ENCODE assay signal across 25 mouse cellular contexts in the genomic region with DNA sequence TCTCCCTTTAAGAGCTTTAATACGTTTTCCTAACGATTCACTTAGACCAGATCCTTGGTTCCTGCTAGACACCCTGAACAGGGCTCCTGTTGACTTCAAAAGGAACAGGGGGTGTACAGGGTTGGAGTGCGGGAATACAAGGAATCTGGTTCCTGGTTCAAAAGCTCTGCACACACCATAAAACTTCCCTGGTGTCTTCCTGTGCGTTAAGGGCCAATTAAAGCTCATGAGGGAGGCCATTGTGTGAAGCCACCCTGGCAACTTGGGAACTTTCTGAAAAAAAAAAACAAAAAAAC. TPM values are rescaled to one million over a fixed set of nuclear protein-coding genes. Genes with fewer than 3 reads are reported as not detected.
DNase-seq lines count a peak whose midpoint lies in the region; ATAC-seq and TF ChIP-seq lines count a peak whose summit lies in the region.
"Had no signal": no experiment of that assay in that cellular context is flagged by ENCODE, and none has a peak within 500 bp of the region (broad histone marks: within the 10 kb centered on the region; RNA-seq: fewer than 3 reads in every experiment).

No protein-coding gene starts in this region.

- no peak overlapping the region for H3K9ac ChIP-seq in forebrain, embryonic 15.5 days (replicated peaks)
- no peak overlapping the region for H3K9ac ChIP-seq in limb, embryonic 11.5 days (ENCODE audit: low read length)
- no peak overlapping the region for H3K9ac ChIP-seq in heart, embryonic 11.5 days (ENCODE audit: low read depth, low read length)
- no peak overlapping the region for H3K9ac ChIP-seq in lung, postnatal 0 days (replicated peaks; ENCODE audit: low read depth)
- H3K9ac ChIP-seq: intestine, embryonic 15.5 days; lung, embryonic 15.5 days; midbrain, embryonic 12.5 days had no signal

- no peak for TF ChIP-seq CTCF in lung, postnatal 0 days (IDR thresholded peaks at IDR 0.05)

- intact Hi-C loops in gastrocnemius, postnatal 36 days (cut with DNase I) = no loop called here

- no peaks in the 10 kb centered on the region for H3K27me3 ChIP-seq in forebrain, embryonic 10.5 days (ENCODE audit: poor library complexity, severe bottlenecking)
- H3K27me3 ChIP-seq in forebrain, embryonic 15.5 days = no peaks in the 10 kb centered on the region
- H3K27me3 ChIP-seq in limb, embryonic 11.5 days (ENCODE audit: control insufficient read depth, insufficient read depth, low read length) = no peaks in the 10 kb centered on the region
- no peaks in the 10 kb centered on the region for H3K27me3 ChIP-seq in heart, embryonic 11.5 days (ENCODE audit: control insufficient read depth, insufficient read depth, low read length)
- H3K27me3 ChIP-seq in lung, postnatal 0 days (replicated peaks; ENCODE audit: insufficient read depth, low read length) = no peaks in the 10 kb centered on the region
- H3K27me3 ChIP-seq: CH12.LX; intestine, embryonic 15.5 days; lung, embryonic 15.5 days; midbrain, embryonic 12.5 days had no signal

- no peaks in the 10 kb centered on the region for H3K9me3 ChIP-seq in forebrain, embryonic 10.5 days
- no peaks in the 10 kb centered on the region for H3K9me3 ChIP-seq in forebrain, embryonic 15.5 days
- H3K9me3 ChIP-seq in limb, embryonic 11.5 days (ENCODE audit: control insufficient read depth, low read length) = no peaks in the 10 kb centered on the region
- H3K9me3 ChIP-seq in heart, embryonic 11.5 days (replicated peaks; ENCODE audit: control insufficient read depth, low read length) = no peaks in the 10 kb centered on the region
- H3K9me3 ChIP-seq in lung, postnatal 0 days (ENCODE audit: low read length) = no peaks in the 10 kb centered on the region
- H3K9me3 ChIP-seq: intestine, embryonic 15.5 days; lung, embryonic 15.5 days; midbrain, embryonic 12.5 days had no signal

- H3K4me1 ChIP-seq in forebrain, embryonic 10.5 days = peaks cover 35% of the 10 kb centered on the region
- peaks cover 15% of the 10 kb centered on the region for H3K4me1 ChIP-seq in forebrain, embryonic 15.5 days
- peaks cover 6% of the 10 kb centered on the region for H3K4me1 ChIP-seq in limb, embryonic 11.5 days (ENCODE audit: control insufficient read depth, insufficient read depth, low read length)
- no peaks in the 10 kb centered on the region for H3K4me1 ChIP-seq in heart, embryonic 11.5 days (ENCODE audit: control insufficient read depth, insufficient read depth, low read length)
- no peaks in the 10 kb centered on the region for H3K4me1 ChIP-seq in lung, postnatal 0 days (ENCODE audit: insufficient read depth, low read depth, low read length)

- peak; percentile 14 for DNase-seq in embryo, embryonic 10.5 days (ENCODE audit: low spot score)
- no peak for DNase-seq in embryo, embryonic 9.5 days (ENCODE audit: extremely low spot score)
- no peak for DNase-seq in forebrain, embryonic 10.5 days (ENCODE audit: extremely low spot score, low spot score)
- peak; percentile 63 for DNase-seq in limb, embryonic 11.5 days (ENCODE audit: low spot score)
- DNase-seq in lung, postnatal 0 days (ENCODE audit: low spot score) = no peak
- DNase-seq in gastrocnemius, postnatal 36 days = no peak
- DNase-seq: adrenal gland, adult 2 months; adrenal gland, postnatal 36 days; cerebellum, adult 18-20 months; cerebellum, postnatal 14 days; kidney, adult 2 months; kidney, postnatal 14 days; lung, postnatal 36 days; right cerebral cortex, adult 18-20 months had no signal

- H3K36me3 ChIP-seq in forebrain, embryonic 10.5 days (replicated peaks) = no peaks in the 10 kb centered on the region
- H3K36me3 ChIP-seq in forebrain, embryonic 15.5 days = no peaks in the 10 kb centered on the region
- H3K36me3 ChIP-seq in limb, embryonic 11.5 days (ENCODE audit: control insufficient read depth, insufficient read depth, low read length) = no peaks in the 10 kb centered on the region
- no peaks in the 10 kb centered on the region for H3K36me3 ChIP-seq in heart, embryonic 11.5 days (ENCODE audit: control insufficient read depth, insufficient read depth, low read length)
- no peaks in the 10 kb centered on the region for H3K36me3 ChIP-seq in lung, postnatal 0 days (ENCODE audit: insufficient read depth, low read length)
- H3K36me3 ChIP-seq: intestine, embryonic 15.5 days; lung, embryonic 15.5 days; midbrain, embryonic 12.5 days had no signal

- peak; percentile 27; the same call in 1 of the 2 replicates for ATAC-seq in forebrain, embryonic 15.5 days (replicated peaks)
- peak; percentile 61 for ATAC-seq in limb, embryonic 11.5 days (ENCODE audit: insufficient number of reproducible peaks, low FRiP score, low TSS enrichment, low read depth)
- no peak for ATAC-seq in heart, embryonic 11.5 days (replicated peaks; ENCODE audit: insufficient number of reproducible peaks, low FRiP score, low TSS enrichment)
- no peak for ATAC-seq in lung, postnatal 0 days
- ATAC-seq: activated CD4-positive, CD25-positive, alpha-beta regulatory T cell, adult 4 months; hindbrain, postnatal 0 days; intestine, embryonic 15.5 days had no signal

- peak overlapping the region; percentile 70; the same call in 1 of the 2 replicates for H3K27ac ChIP-seq in forebrain, embryonic 10.5 days
- H3K27ac ChIP-seq in forebrain, embryonic 15.5 days (replicated peaks) = no peak overlapping the region
- no peak overlapping the region; the same call in 1 of the 2 replicates for H3K27ac ChIP-seq in limb, embryonic 11.5 days (replicated peaks; ENCODE audit: low read depth, low read length)
- no peak overlapping the region for H3K27ac ChIP-seq in heart, embryonic 11.5 days (ENCODE audit: low read depth, low read length)
- no peak overlapping the region for H3K27ac ChIP-seq in lung, postnatal 0 days (ENCODE audit: low read length)
- H3K27ac ChIP-seq: hindbrain, postnatal 0 days; intestine, embryonic 15.5 days; layer of hippocampus, adult 2 months; left cerebral cortex, adult 2 months; lung, embryonic 15.5 days; midbrain, embryonic 12.5 days had no signal

- no peak for TF ChIP-seq EP300 in lung, postnatal 0 days (IDR thresholded peaks at IDR 0.05)

- 14% methylated on average over 4 of the region's 4 CpGs for WGBS in forebrain, embryonic 10.5 days
- WGBS in forebrain, embryonic 15.5 days = 3% methylated on average over 4 of the region's 4 CpGs
- 9% methylated on average over 4 of the region's 4 CpGs for WGBS in limb, embryonic 11.5 days
- WGBS in heart, embryonic 11.5 days (ENCODE audit: insufficient replicate concordance) = 56% methylated on average over 4 of the region's 4 CpGs
- WGBS in lung, postnatal 0 days = 52% methylated on average over 4 of the region's 4 CpGs

- H3K4me3 ChIP-seq in forebrain, embryonic 10.5 days = no peak overlapping the region
- no peak overlapping the region for H3K4me3 ChIP-seq in forebrain, embryonic 15.5 days
- H3K4me3 ChIP-seq in limb, embryonic 11.5 days (ENCODE audit: low read depth, low read length) = no peak overlapping the region
- no peak overlapping the region for H3K4me3 ChIP-seq in heart, embryonic 11.5 days (ENCODE audit: low read depth, low read length)
- no peak overlapping the region for H3K4me3 ChIP-seq in lung, postnatal 0 days (ENCODE audit: low read depth, low read length)
- H3K4me3 ChIP-seq: intestine, embryonic 15.5 days; layer of hippocampus, adult 2 months; left cerebral cortex, adult 2 months; lung, embryonic 15.5 days; midbrain, embryonic 12.5 days had no signal

- 0 out of 2 replicates have a peak overlapping the region, but pooled peaks have one; percentile 18 for H3K4me2 ChIP-seq in forebrain, embryonic 15.5 days (replicated peaks)
- H3K4me2 ChIP-seq in limb, embryonic 11.5 days (ENCODE audit: low read depth, severe bottlenecking) = peak overlapping the region; percentile 0; the same call in 1 of the 2 replicates
- H3K4me2 ChIP-seq in heart, embryonic 11.5 days = no peak overlapping the region
- no peak overlapping the region for H3K4me2 ChIP-seq in lung, postnatal 0 days (replicated peaks; ENCODE audit: low read depth, low read length)
- H3K4me2 ChIP-seq: intestine, embryonic 15.5 days; liver, embryonic 11.5 days; lung, embryonic 15.5 days; midbrain, embryonic 12.5 days had no signal

RNA-seq across cellular contexts. Expression of gene Lrig1, which starts 15.6 kb away (rescaled TPM):
- 18.8 and 20.6 TPM in 2 replicates for polyA plus RNA-seq in forebrain, embryonic 10.5 days (2016; fragmentation: Nextera tagmentation; extraction: Ambion mirVana)
- polyA plus RNA-seq in forebrain, embryonic 15.5 days (2015; fragmentation: Nextera tagmentation; extraction: Ambion mirVana) = 7.4 and 9.8 TPM in 2 replicates
- polyA plus RNA-seq in limb, embryonic 11.5 days (2014; fragmentation: Nextera tagmentation; extraction: Ambion mirVana) = 21.8 and 23.5 TPM in 2 replicates
- 10.9 and 11.8 TPM in 2 replicates for polyA plus RNA-seq in heart, embryonic 11.5 days (2014; fragmentation: Nextera tagmentation; extraction: Ambion mirVana)
- 8.1 and 9.2 TPM in 2 replicates for polyA plus RNA-seq in lung, postnatal 0 days (2015; fragmentation: Nextera tagmentation; extraction: Ambion mirVana)
- 10 to 100 TPM; 49.2 to 51.2 TPM for total RNA-seq in gastrocnemius, postnatal 36 days (2021)
- total RNA-seq: CH12.LX had no signal

Comparison
In these comparisons a context has a peak if more than half of its experiments do, and no peak if none do; other contexts are left out.
1. DNase-seq: peak in embryo, embryonic 10.5 days (single experiment) and limb, embryonic 11.5 days (single experiment); none in embryo, embryonic 9.5 days (single experiment), forebrain, embryonic 10.5 days (single experiment), lung, postnatal 0 days (single experiment) and gastrocnemius, postnatal 36 days (0 of 2).
2. ATAC-seq: peak in forebrain, embryonic 15.5 days (single experiment) and limb, embryonic 11.5 days (single experiment); none in heart, embryonic 11.5 days (single experiment) and lung, postnatal 0 days (single experiment).
3. H3K4me2 ChIP-seq: peak in forebrain, embryonic 15.5 days (single experiment) and limb, embryonic 11.5 days (single experiment); none in heart, embryonic 11.5 days (single experiment) and lung, postnatal 0 days (single experiment).